Mouse (Mus musculus): ENCODE results near the gene Senp6.
"Not testable (repeated sequence)": the region's sequence is repeated elsewhere in the genome, so short reads cannot be mapped to it uniquely, and the experiment has no call there.

Gene Senp6

DNA sequence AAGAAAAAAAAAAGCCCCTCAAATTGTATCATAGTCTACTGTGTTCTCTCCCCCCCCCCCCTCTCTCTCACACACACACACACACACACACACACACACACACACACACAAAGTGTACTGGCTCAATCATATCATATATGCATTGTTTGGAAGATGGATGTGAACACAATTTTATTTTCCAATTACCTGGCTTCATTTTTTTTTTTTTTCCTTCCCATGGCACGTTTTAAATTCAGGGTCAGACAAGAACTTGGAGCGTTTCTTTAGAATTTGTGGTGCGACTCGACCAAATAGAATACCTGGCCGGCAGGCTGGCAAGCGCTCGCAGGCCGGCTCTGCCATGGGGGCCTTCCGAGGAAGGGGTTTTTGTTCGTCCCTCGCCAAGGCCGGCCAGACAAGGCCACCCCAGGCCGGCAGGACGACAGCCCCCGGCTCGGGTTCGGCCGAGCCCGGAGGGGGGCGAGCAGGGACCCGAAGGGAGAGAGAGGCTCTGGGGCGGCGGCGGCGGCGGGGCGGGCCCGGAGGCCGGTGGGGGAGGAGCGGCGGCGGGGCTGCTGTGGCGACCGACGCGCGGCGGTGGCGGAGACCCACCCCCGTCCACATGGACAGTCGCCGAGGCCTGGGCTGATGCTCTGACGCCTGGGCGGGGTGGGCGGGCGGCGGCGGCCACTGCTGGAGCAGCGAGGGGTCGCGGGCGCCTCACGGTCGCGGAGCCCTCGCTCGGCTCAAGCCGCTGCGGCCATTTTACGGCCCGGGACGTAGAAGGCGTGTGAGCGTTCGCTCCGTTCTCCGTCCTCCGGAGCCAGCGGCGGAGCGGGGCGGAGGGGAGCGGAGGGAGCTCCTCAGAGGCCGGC lies at the start of gene Senp6:
Gene Senp6, plus strand, starts transcription at position 537 of the 854 bp plus-strand sequence.
- DNase-seq (ENCODE audit: low spot score): peak; percentile 57

DNA sequence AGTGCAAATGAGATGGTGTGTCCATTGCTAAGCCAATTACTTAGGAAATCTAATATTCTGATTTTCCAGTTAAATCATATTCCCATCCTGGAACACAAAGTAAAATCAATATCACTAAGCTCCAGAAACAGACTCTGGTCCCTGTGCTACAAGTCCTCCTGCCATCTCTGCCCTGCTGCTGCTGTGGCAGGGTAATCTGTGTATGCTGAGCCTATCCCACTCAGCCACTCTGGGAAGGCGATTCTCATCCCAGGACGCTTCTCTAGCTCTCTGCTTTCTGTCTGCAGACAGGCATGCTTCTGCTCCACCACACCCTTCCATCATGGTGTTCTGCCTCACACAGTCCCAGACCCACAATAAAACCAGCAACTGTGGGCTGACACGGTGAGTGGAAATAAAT lies 46.3 kb upstream of the Senp6 start:
- DNase-seq (ENCODE audit: low spot score): no peak

DNA sequence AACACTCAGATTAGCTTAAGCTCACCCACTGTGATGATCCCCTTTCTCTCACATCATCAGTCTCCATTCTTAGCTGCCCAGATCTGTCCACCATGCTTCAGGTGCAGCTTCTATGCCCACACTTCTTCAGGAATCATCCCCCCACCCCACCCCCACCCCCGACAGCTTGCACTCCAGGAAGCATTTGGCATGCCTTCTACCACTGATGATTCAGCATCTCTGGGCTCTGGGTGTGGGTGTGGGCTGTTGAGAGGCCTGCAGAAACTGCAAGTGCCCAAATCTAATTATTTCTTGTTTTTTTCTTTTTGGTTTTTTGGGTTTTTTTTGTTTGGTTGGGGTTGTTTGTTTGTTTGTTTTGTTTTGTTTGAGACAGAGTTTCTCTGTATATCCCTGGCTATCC lies 45.1 kb upstream of the Senp6 start:
- no peak for DNase-seq (ENCODE audit: low spot score)

DNA sequence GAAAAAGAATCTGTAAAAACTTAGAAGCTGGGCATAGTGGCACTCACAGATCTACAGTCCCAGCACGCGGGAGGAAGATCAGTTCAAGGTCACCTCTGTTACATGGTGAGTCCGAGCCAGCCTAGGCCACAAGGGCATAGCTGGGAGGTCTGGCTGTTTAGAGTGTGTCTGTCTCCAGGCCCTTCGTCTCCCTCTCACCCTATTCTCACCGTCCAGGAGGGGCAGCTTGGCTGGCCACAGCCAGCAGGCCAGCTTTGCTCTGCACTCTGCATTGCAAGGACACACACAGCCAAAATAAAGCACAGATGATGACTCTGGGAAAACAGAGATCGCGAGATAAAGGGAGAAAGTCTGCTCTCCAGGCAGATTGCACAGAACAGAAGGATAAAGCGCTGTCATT lies 43.9 kb upstream of the Senp6 start:
- peak; percentile 60 for DNase-seq (ENCODE audit: low spot score)

DNA sequence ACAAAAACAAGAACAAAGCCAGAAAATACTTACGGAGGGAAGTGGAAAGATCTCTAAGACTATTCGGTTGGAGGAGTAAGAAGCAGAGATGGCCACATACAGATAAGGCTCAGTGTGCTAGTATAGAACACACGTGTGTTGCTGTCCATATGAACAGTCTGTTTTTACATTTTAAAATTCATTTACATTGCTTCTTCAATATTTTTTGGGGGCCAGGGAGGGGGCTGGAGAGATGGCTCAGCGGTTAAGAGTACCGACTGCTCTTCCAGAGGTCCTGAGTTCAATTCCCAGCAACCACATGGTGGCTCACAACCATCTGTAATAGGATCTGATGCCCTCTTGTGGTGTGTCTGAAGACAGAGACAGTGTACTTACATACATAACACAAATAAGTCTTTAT lies 41.4 kb upstream of the Senp6 start:
- DNase-seq (ENCODE audit: low spot score): not testable (repeated sequence)

DNA sequence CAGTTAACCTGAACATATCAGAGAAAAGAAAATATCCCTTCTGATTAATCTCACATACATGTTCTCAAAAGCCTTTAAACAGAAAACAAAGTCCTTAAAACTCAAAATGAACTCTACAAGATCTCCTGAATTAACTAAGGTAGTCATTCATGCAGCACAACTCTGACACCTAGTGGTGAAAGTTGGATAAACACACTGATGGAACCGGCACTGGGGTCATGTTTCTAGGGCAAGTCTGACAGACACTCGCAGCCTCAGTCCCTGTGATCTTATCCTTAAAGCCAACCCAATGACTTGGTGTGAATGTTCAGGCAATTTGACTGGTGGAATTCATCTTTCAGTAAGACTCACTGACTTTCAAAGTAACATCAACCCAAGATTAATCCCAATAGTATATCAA lies 40.7 kb upstream of the Senp6 start:
- peak; percentile 16 for DNase-seq (ENCODE audit: low spot score)

DNA sequence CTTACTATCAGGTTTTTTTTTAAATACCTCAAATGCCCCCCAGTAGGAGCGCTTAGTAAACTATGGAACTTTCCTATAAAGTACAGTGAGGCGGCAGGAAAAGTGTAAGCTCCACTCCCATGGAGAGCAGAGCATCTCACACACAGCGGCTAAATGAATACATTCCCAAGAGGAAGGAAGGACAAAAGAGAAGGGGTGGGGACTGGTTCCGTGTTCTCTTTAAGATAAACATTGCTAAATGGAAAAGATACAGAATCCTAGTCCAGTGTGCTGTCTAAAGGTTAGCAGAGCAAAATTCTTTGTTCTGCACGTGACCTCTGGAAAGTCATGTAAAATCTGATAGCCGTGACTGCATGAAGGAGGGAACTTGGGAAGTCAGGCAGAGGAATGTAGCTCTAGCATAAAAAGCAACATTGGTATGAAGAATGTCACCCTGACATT lies 40.1 kb upstream of the Senp6 start:
- DNase-seq (ENCODE audit: low spot score): no peak

DNA sequence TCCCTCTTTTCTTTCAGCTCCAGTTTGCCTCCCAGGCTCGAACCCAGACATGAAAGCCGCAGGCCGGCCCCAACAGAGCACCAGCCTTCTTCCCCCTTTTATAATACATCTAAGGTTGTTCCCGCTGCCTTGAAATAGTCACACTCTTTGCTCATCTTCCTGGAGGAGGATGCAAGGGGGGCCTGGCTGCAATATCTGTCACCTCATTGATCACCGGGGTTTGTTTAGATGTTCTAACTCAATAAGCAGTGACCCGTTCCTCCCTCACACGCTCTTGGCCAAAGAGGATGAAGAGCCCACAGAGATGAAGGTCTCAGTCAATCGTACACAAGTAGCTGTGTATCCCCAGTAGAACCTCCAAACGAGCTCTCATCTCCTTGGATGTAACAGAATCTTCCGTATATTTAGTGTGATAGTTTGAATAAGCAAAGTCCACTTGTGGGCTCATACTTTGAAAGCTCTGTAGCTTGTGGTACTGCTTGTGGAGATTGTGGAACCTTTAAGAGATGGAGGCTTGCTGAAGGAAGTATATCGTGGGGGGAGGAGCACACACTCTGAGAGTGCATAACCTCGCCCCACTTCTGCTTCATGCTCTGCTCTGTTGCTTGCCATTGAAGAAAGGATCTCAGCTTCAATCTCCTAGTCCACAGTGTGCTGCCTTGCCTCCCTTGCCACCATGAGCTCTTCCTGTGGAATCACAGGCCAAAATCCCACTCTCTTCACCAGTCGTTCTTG lies 29.3 kb upstream of the Senp6 start:
- DNase-seq (ENCODE audit: low spot score): no peak

DNA sequence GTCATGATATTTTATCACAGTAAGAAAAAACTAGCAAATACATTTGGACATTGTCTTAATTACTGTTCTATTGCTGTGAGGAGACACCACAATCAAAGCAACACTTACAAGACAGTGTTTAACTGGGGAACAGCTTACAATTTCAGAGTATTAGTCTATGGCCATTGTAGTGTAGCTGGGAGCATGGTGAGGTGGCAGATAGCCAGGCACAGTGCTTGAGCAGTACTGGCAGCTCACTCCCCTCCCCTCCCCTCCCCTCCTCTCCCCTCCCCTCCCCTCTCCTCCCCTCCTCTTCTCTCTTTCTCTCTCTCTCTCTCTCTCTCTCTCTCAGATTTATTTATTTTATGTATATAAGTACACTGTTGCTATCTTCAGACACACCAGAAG lies 28.7 kb upstream of the Senp6 start:
- DNase-seq (ENCODE audit: low spot score): no peak

DNA sequence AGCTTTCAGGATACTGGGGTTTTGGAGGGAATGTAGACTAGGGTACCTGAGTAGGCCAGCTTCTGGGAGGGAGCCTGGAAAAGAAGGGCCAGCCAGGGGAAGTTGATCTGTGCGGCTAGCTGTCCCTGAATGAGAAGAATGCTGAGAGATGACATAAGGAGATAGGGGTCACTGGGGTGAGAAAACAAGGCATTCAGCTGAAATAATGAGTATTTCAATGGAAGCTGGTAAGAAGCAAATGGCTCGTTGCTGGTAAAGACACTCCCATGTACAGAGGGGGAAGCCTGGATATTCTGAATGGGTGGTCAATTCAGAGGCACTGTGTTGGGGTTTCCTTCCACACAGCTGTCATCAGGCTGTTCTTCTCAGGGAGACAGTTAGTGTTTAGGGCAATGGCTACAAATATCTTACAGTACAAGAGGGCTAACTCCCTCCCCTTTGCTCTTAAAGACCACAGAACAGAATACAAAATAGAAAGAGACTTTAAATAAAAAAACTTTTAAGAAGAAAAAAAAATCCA lies 27.3 kb upstream of the Senp6 start:
- DNase-seq (ENCODE audit: low spot score): no peak

DNA sequence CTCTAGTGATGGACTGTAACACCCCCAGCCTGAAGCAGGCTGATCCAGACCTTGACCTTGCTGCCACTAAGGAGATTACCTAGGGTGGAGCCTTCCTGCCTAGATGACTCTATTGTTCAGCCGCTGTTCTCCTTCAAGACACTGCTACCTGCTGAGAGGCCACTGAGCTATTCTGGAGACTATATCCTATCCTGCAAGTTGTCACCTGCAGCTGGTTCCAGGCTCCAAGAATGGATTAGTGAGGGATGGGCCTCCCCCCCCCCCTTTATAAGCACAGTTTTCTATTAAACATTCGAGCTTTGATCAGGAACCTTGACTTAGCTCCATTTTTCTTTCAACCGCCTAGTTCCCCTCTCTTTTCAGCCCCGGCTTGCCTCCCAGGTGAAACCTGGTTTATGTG lies 22.4 kb upstream of the Senp6 start:
- not testable (repeated sequence) for DNase-seq (ENCODE audit: low spot score)

DNA sequence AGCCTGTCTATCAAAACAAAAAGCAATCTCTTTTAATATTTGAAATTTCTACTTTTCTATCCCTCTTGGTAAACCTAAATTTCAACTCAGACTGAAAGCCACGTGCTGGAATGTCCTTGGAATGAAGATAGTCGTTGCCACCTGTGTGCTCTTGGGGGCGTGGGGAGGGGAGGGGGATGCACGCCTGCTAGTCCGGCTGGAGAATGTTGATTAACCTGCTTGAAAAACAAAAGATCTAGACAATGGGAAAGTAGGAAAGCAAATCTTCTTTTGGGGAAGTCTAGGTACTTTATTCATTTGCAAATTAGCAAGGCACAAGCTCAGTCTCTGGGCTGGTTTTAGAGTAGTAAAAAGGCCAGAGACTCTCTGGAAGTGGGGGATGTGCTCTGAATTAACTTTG lies 17.4 kb upstream of the Senp6 start:
- not testable (repeated sequence) for DNase-seq (ENCODE audit: low spot score)

DNA sequence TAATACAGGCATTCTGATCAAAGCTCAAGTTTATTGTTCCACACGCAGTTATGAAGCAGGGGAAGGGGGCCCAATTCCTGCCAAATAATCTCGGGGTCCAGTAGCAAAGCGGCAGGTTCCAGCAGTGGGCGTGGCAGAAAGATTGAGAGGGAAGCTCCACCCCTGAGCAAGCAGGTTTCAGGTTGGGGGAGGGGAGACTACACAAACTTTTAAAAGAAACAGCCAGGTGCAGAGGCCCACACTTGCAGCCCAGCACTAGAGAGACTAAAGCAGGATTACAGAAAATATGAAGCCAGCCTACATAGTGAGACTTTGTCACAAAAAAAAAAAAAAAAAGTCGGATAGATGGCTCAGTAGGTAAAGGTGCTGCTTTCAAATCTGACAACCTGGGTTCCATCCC lies 13.8 kb upstream of the Senp6 start:
- no peak for DNase-seq (ENCODE audit: low spot score)

DNA sequence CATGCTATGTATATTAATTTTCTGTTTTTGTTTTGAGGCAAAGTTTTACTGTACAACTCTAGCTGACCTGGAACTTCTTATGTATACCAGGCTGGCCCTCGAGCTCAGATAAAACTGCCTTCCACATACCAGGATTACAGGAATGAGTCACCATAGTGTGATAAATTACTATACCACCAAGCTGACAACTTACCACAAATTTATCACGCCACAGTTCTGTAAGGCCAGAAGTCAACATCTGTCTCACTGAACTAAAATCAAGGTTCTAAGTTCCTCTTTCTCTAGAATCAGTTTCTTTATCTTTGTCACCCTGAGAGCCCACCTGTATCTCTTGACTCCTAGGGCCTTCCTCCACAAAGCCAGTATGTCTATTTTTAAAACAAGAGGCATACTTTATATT lies 9.0 kb upstream of the Senp6 start:
- DNase-seq (ENCODE audit: low spot score): no peak

DNA sequence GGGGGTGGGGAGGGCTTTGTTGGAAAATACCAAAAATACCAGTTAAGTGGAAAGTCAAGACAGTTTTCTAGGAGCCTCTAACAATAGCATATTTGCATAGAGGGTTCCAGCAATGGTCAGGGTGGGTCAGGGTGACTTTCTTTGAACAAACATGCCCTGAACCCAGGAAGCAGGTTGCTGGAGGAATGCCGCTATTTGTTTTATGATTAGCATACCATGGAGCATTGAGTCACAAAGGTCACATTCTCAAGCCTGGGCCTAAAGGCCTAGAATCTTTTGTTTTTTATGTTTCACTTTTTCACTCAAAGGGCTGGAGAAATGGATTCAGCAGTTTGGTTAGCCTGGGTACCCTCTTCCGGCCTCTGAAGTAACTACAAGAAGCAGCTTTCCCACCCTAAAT lies 1.2 kb upstream of the Senp6 start:
- DNase-seq (ENCODE audit: low spot score): not testable (repeated sequence)

DNA sequence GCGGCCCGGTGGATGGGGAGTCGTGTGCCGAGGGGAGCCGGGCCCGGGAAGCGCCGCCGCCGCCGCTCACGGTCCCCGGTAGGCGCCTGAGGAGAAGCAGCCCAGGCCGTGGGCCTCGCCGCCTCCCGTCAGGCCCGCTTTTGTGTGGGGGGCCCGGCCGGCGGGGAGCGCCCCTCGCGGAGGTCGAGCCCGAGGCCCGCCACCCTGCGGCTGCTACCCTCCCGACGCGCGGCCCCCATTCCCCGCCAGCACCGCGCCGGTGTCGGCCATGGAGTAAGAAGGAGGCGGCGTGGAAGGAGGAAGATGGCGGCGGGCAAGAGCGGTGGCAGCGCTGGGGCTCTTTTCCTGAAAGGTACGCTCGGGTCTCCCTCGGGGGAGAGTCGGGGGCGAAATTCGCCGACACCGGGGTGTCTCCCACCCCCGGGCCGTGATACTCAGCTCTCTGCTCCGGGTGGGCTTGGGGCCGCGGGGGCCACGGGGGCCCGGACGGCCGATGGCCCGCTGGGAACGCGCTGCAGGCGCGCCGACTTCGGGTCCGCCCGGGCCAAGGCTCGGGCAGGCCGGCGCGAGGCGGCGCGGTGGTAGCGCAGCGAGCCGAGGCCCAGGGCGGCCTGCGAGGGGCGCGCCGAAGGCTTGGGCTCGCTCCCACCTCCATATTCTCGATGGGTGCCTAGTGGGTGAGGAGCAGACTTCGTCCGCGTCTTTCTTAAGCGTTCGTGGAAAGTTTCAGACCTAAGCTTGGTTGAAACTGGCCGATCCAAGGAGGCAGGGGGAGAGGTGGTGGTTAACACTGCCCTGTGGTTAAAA lies 721 bp downstream of the Senp6 start:
- DNase-seq (ENCODE audit: low spot score): peak; percentile 29

DNA sequence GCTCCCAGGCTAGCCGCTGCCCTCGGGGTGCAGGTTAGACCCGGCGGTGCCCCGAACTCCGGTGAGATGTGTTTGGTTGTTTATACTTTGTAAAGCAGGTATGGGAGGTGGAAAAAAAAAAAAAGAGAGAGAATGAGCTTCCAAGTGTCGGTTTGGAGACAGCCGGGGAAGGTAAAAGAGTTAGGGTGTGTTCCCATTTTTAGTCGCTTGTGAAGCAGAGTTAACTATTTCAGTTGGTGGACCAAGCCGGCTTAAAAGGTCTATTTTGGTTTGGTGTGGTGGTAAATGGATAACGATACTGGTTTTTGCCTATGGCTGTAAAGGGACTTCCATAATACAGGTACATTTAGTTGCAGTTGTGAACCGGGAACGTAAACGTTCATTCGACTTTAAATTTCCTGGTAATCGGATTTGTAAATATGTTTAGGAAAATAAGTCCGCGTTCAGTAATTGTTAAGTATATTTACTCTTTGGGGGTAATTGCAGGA lies 1.4 kb downstream of the Senp6 start:
- no peak for DNase-seq (ENCODE audit: low spot score)

DNA sequence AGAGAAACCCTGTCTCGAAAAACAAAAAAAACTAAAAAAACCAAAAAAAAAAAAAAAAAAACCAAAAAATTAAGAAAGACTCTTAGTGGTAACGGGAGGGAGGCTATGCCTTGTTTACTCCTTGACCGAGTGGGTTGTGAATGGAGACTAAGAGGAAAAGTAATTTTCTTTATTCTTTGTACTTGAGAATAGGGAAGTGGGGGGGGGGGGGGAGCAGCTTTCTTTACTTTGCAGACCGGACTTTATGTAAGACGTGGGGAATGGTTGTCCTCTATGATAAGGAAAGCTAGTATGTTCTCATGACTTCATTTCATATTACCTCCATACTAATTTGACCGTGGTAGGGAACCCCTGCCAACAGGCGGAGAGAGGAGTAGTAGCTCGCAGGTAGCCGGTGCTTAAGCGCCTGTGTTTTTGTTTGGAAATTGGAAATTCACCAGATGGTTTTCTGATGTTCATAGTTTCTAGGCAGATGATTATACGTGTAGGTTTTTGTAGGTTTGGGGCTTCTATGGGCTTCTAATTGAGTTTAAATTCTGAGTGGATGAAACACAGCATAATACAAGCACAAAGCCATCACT lies 2.1 kb downstream of the Senp6 start:
- DNase-seq (ENCODE audit: low spot score): no peak

DNA sequence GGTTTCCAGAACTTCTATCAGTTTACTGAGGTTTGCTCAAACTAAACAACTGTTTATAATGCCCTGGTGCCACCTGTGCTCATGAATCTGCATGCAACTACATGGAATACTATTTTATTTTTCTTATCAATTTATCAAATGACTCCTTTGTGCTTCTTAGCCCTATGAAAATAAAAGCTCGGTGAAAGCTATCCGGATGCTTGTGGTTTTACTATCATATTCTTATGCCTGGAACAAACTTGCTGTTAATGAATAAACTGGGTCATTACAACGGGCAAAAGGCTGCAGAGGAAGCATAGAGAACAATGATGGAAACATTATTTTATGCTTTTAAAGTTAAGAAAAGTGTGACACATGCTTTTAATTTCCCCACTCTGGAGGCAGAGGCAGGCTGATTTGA lies 3.3 kb downstream of the Senp6 start:
- DNase-seq (ENCODE audit: low spot score): no peak

DNA sequence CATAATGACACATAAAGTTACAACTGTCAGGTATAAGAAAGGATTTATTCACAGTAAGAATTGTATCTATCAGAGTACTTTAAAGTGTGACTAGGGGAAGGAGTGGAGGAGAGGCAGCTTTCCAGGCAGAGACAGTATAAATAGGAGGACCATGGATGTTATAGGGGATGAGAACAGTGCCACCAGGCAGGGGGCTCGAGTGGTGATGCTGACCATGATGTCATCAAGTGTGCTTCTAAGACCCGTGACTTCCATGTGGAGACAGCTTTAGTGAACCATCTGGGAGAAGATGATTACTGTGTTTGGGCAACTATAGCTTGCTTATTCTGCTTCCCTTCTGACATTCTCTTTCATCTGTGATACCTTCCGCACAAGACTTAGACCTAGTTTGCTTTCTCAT lies 4.9 kb downstream of the Senp6 start:
- no peak for DNase-seq (ENCODE audit: low spot score)

DNA sequence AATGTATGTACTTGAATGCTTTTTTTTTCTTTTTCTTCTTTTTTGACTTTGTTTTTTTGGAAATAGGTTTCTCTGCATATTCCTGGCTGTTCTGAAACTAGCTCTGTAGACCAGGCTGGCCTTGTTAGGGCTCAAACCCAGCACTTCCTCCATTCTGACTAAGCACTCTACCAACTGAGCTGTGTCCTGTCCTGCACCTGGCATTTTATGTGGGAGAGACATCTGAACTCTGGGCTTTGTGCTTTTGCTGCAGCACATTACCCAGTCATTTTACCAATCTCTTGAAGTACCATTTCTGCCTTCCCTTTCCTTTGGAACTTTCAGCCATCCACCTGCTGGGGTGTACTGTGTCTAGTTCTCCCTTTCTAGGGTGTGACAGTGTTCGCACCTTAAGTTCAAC lies 7.4 kb downstream of the Senp6 start:
- DNase-seq (ENCODE audit: low spot score): no peak

DNA sequence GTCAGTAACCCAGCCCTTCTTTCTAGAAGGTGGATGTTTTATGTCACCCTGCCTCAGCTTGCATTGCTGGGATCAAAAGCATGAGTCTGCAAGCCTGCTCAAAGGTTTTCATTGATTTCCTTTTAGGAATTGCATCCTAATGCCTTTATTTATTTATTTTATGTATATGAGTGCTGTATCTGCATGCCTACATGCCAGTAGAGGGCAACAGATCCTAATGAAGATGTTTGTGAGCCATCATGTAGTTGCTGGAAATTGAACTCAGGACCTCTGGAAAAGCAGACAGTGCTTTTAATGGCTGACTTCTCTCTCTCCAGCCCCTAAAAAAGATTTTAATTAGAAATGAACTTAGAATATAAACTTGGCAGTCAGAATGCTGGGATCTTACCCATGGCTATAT lies 8.2 kb downstream of the Senp6 start:
- no peak for DNase-seq (ENCODE audit: low spot score)
